Mouse (Mus musculus) limb, embryonic 14.5 days (tissue): ENCODE data around the gene Fam160a1. TPM values are rescaled to one million over a fixed set of nuclear protein-coding genes. Genes with fewer than 3 reads are reported as not detected.

Experiments used
- ATAC-seq: fragments of 200-750 bp; cut with Nextera tagmentation; 2 replicates; pipeline ENCODE4 v1.8.0; 2017; ENCODE audit warnings: low read depth, moderate number of reproducible peaks, moderate TSS enrichment; ENCODE audit not compliant: low FRiP score
- DNase-seq: peaks from one replicate; pipeline ENCODE4 v3.0.0-alpha.2; 2015; ENCODE audit warnings: low spot score
- H3K27ac ChIP-seq: fragments of 300-500 bp; sonication (generic); replicated peaks from 2 replicates; pipeline ENCODE4 v1.5.1; 2014; ENCODE audit warnings: low read depth, mild to moderate bottlenecking, low read length, moderate library complexity, mixed read lengths
- H3K27me3 ChIP-seq: fragments of 300-500 bp; sonication (generic); 2 replicates; pipeline ENCODE4 v1.6.1; 2014; ENCODE audit warnings: low read length, mixed read lengths; ENCODE audit not compliant: control insufficient read depth, insufficient read depth
- H3K36me3 ChIP-seq: fragments of 300-500 bp; sonication (generic); 2 replicates; pipeline ENCODE4 v1.6.1; 2014; ENCODE audit warnings: mild to moderate bottlenecking, low read length, moderate library complexity, mixed read lengths; ENCODE audit not compliant: control insufficient read depth, insufficient read depth
- H3K4me1 ChIP-seq: fragments of 300-500 bp; sonication (generic); 2 replicates; pipeline ENCODE4 v1.6.1; 2014; ENCODE audit warnings: antibody characterized with exemption, low read length, mixed read lengths; ENCODE audit not compliant: control insufficient read depth, insufficient read depth
- H3K4me2 ChIP-seq: fragments of 300-500 bp; sonication (generic); replicated peaks from 2 replicates; pipeline ENCODE4 v1.6.1; 2014; ENCODE audit warnings: low read depth, mild to moderate bottlenecking, low read length, moderate library complexity; ENCODE audit not compliant: severe bottlenecking
- H3K4me3 ChIP-seq: fragments of 300-500 bp; sonication (generic); replicated peaks from 2 replicates; pipeline ENCODE4 v1.5.1; 2014; ENCODE audit warnings: low read length
- H3K9ac ChIP-seq: fragments of 300-500 bp; sonication (generic); 2 replicates; pipeline ENCODE4 v1.6.1; 2014; ENCODE audit warnings: mild to moderate bottlenecking, low read depth, low read length, moderate library complexity; ENCODE audit not compliant: severe bottlenecking
- H3K9me3 ChIP-seq: fragments of 300-500 bp; sonication (generic); 2 replicates; pipeline ENCODE4 v1.6.1; 2016; ENCODE audit warnings: low read length; ENCODE audit not compliant: control insufficient read depth
- POLR2A ChIP-seq: fragments of 200-500 bp; IDR thresholded peaks from 2 replicates; pipeline ENCODE4 v1.8.0; 2012; ENCODE audit warnings: inconsistent platforms, mild to moderate bottlenecking, moderate library complexity, borderline replicate concordance; ENCODE audit not compliant: insufficient read depth, insufficient read length; ENCODE audit errors: extremely low read depth
- WGBS: fragments of 180-500 bp; shearing (Covaris S2); extraction: QIAGEN DNeasy Blood & Tissue Kit; methylation state at CpG from one replicate; pipeline ENCODE4 v1.1.7; 2014; 5-methylcytosine and 5-hydroxymethylcytosine counted together
- polyA plus RNA-seq, 2 experiments: library from polyadenylated mRNA; depleted of rRNA in 1 of 2; stranded (reverse) in 1 of 2; unstranded in 1 of 2; fragments of >200 nt; fragmentation: Nextera tagmentation in 1 of 2; extraction: Ambion mirVana in 1 of 2; gene quantifications; 2 replicates each; pipeline versions ENCODE4 v1.2.1 to v1.2.3; 2012 to 2014

Gene Fam160a1
- polyA plus RNA-seq, 2 experiments, result 4.3 to 6.2 TPM

DNA sequence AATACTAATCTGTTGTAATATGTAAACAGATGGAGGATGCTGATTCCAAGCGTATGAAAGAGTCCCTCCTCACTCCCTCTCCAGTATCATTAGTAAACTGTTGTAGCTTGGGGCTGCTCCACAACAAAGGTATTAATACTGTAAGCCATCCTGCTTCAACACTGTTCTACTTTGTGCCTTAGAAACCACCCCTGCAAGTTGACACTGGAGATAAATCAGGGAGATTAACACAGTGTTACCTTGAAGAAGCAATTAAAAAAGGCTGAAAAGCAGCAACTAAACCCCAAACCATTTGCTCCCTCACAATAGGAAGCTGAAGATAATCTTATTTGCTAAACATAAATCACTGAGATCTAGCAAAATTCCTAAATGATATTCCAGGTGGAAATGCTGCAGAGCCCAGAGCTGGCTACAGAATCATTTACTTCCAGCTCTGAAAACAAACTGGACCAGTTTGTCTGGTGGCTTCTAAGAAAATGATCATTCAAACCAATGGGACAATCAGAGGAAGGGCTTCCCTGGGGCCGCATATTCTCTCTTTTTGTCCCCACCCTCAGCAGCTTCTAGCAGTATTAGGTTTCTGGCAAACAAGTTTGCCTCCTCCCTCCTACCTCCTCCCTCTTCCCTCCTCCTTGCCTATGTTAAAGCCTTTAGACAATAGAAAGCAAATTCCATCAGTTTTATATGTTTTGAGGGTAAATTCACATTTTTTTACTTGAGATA is 24.5 kb upstream of the Fam160a1 start:
- no peak overlapping the region for H3K4me3 ChIP-seq
- H3K36me3 ChIP-seq, result no peaks in the 10 kb centered on the region
- peak overlapping the region; percentile 79 for H3K27ac ChIP-seq
- H3K4me2 ChIP-seq, result peak overlapping the region; percentile 29; the same call in 1 of the 2 replicates
- no peak for TF ChIP-seq POLR2A
- peaks cover 18% of the 10 kb centered on the region for H3K4me1 ChIP-seq
- 32% methylated on average over 2 of the region's 2 CpGs for WGBS
- DNase-seq (peak; percentile 66), ATAC-seq (peak; percentile 55; the same call in 1 of the 2 replicates)
- H3K9me3 ChIP-seq, result no peaks in the 10 kb centered on the region
- H3K27me3 ChIP-seq, result no peaks in the 10 kb centered on the region
- no peak overlapping the region for H3K9ac ChIP-seq

DNA sequence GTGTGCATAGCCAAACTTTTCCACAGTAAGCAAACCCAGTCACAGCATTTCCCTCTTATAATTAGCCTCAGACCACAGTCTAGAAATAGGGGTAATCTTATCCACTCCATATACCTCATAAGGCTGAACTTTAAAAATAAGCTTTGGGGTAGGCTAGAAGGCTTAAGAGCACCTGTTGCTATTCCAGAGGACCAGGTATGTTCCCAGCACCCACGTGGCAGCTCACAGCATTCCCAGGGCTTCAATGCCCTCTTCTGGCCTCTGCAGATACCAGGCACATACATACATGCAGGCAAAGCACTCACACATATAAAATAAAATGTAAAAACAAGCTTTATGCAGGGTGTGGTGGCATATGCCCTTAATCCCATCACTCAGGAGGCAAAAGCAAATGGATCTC is 16.5 kb upstream of the Fam160a1 start:
- H3K4me3 ChIP-seq, result no peak overlapping the region
- DNase-seq (no peak), ATAC-seq (no peak)
- no peaks in the 10 kb centered on the region for H3K27me3 ChIP-seq
- H3K4me1 ChIP-seq, result no peaks in the 10 kb centered on the region
- H3K27ac ChIP-seq, result no peak overlapping the region
- no peaks in the 10 kb centered on the region for H3K9me3 ChIP-seq
- 76% methylated on average over 1 of the region's 1 CpGs for WGBS
- TF ChIP-seq POLR2A, result no peak
- H3K4me2 ChIP-seq, result no peak overlapping the region
- no peak overlapping the region for H3K9ac ChIP-seq
- no peaks in the 10 kb centered on the region for H3K36me3 ChIP-seq

- H3K36me3 ChIP-seq, result no peaks in the 10 kb centered on the region
- 59% methylated on average over 10 of the region's 10 CpGs for WGBS
- DNase-seq (no peak), ATAC-seq (no peak)
- H3K9me3 ChIP-seq, result no peaks in the 10 kb centered on the region
- H3K27me3 ChIP-seq, result no peaks in the 10 kb centered on the region
- no peak overlapping the region for H3K9ac ChIP-seq
- H3K4me2 ChIP-seq, result no peak overlapping the region
- H3K4me1 ChIP-seq, result no peaks in the 10 kb centered on the region; the same call in 1 of the 2 replicates
- TF ChIP-seq POLR2A, result no peak
- no peak overlapping the region for H3K4me3 ChIP-seq
- no peak overlapping the region for H3K27ac ChIP-seq
These were observed 15.5 kb upstream of the Fam160a1 start for GRCm38 (mm10) chr3:85832490-85833155.

DNA sequence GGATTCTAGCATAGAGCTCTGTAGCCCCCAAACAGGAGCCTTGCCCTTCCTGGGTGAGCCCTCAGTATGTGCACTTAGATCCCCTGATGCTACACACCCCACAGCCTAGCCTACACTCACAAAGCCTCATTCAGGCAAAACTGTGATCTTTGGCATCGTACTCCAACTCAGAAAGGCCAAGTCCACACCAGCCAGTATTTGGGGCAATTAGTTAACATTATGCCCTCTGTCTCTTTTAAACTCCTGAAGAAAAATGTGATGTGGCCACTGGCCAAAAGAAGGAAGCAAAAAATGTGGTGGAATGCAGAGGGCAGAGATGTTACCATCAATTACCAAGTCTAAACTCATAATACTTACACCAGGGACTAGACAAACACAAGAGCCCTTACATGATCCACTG is 14.7 kb upstream of the Fam160a1 start:
- ATAC-seq, result no peak
- no peak for DNase-seq
- Histone ChIP-seq H3K4me3 (no peak overlapping the region), H3K9me3 (no peaks in the 10 kb centered on the region), H3K4me2 (no peak overlapping the region), H3K27me3 (no peaks in the 10 kb centered on the region), H3K36me3 (no peaks in the 10 kb centered on the region), H3K9ac (no peak overlapping the region), H3K27ac (no peak overlapping the region), H3K4me1 (no peaks in the 10 kb centered on the region; the same call in 1 of the 2 replicates)
- WGBS, result 79% methylated on average over 1 of the region's 1 CpGs
- no peak for TF ChIP-seq POLR2A

GRCm38 (mm10) chr3:85829047-85829446 is 12.0 kb upstream of the Fam160a1 start:
- DNase-seq, result no peak
- Histone ChIP-seq H3K9ac (no peak overlapping the region), H3K27ac (no peak overlapping the region), H3K4me1 (no peaks in the 10 kb centered on the region; the same call in 1 of the 2 replicates), H3K9me3 (no peaks in the 10 kb centered on the region), H3K4me3 (no peak overlapping the region), H3K27me3 (no peaks in the 10 kb centered on the region), H3K4me2 (no peak overlapping the region), H3K36me3 (no peaks in the 10 kb centered on the region)
- ATAC-seq, result no peak
- 48% methylated on average over 4 of the region's 4 CpGs for WGBS
- no peak for TF ChIP-seq POLR2A
